Mouse (Mus musculus) lung, postnatal 36 days (tissue): ENCODE data around the gene F10.

Source experiments
- DNase-seq: peaks from one replicate; pipeline ENCODE4 v3.0.0; 2022; ENCODE audit warnings: mixed read lengths

F10 gene

GRCm38 (mm10) chr8:13037015-13037414, at the start of gene F10:
TSS of gene F10 (plus strand) at chr8:13037308.
- DNase-seq: peak; percentile 70

GRCm38 (mm10) chr8:12987571-12987970, 49.5 kb upstream of the F10 start:
- DNase-seq: no peak

- DNase-seq: peak; percentile 25
Observed at GRCm38 (mm10) chr8:12988722-12989430, 48.2 kb upstream of the F10 start.

DNA sequence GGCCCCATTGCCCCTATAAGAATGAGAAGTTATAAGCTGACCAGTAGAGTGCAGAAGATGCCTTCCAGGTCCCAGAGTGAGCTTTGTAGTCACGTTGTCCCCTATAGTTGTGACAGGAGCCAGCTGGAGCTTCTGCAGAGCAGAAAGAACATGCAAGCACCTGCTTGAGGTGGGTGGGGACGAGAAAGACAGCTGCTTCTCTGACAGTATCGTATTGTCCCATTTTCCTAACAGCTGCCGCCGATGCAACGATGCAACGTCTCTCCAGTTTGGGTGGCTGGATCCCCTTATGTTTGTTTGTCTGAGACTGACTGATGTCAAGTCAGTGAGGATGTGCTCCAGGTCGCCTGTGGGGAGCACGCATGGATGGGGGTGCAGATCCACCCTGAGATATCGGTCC, 45.7 kb upstream of the F10 start:
- no peak for DNase-seq

- no peak for DNase-seq
Observed at GRCm38 (mm10) chr8:12994468-12994867, 42.6 kb upstream of the F10 start.

- peak; percentile 74 for DNase-seq
Observed at GRCm38 (mm10) chr8:12995481-12995880, 41.6 kb upstream of the F10 start.

DNA sequence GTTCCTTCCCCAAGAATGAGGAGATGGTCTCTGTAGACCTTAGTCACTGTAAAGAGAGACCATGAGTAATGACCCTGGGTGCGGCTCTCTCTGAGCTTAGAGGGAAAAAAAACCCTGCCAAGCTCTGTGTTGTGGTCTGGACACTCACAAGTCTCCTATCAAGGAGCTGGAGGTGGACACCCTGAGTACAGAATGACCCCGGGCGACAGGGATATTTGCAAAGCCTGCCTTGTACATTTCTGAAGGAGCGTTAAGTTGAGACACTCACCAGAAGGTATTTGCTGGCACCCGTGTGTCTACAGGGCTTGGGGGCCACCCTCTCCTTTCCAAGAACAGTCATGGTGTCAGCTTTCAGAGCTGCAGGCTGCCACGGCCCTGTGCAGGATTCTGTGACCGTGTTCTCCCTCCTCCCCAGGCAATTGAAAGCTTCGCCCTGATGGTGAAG, 40.3 kb upstream of the F10 start:
- peak; percentile 67 for DNase-seq

- DNase-seq: peak; percentile 52
Observed at GRCm38 (mm10) chr8:12998331-12998730, 38.8 kb upstream of the F10 start.

- no peak for DNase-seq
Observed at GRCm38 (mm10) chr8:12999793-13000192, 37.3 kb upstream of the F10 start.

DNA sequence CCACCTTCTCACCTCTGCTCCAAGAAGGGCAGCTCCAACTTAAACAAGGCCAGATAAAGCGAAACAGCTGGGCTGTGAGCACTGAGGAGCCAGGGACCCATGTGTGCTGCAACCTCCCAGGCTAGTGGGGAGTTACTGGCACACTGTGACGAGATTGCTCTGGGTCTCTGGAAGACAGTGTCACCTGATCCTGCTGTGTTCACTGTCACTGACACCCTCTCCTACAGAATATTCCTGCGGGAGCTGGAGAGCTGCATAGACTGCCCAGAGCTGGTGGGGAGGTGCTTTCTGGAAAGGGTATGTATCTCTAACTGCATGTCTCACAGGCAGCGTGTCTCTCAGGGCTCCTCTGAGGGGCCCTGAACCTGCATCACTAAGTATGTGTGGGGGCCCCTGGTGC, 29.6 kb upstream of the F10 start:
- DNase-seq: no peak

- peak; percentile 63 for DNase-seq
Observed at GRCm38 (mm10) chr8:13010313-13010712, 26.8 kb upstream of the F10 start.

GRCm38 (mm10) chr8:13019560-13019959, 17.5 kb upstream of the F10 start:
- DNase-seq: peak; percentile 67

GRCm38 (mm10) chr8:13021830-13022229, 15.3 kb upstream of the F10 start:
- DNase-seq: peak; percentile 28

- DNase-seq: peak; percentile 66
Observed at GRCm38 (mm10) chr8:13025487-13026224, 11.5 kb upstream of the F10 start, which contains the start of gene F7. TSS of gene F7 (plus strand) at chr8:13026034.

DNA sequence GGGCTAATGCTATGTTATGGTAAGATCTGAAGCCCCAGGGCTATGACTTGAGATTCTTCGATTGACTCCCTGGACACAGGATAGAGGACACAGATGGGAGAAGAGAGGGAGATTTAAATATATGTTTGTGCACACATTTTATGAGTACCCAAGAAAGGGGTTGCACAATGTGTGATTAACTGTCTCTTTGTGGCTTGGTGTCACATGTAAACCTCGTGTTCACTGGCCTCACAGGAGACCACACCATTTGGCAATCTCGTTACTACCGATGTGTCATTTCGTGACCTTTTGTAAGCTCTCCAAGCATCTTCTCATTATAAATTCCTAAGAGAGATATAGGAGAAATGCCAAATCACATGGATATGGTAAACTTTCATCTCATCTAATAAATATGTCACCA, 9.5 kb upstream of the F10 start:
- peak; percentile 58 for DNase-seq

GRCm38 (mm10) chr8:13028482-13028881, 8.6 kb upstream of the F10 start:
- peak; percentile 90 for DNase-seq

GRCm38 (mm10) chr8:13036346-13036812, 729 bp upstream of the F10 start:
- peak; percentile 36 for DNase-seq

DNA sequence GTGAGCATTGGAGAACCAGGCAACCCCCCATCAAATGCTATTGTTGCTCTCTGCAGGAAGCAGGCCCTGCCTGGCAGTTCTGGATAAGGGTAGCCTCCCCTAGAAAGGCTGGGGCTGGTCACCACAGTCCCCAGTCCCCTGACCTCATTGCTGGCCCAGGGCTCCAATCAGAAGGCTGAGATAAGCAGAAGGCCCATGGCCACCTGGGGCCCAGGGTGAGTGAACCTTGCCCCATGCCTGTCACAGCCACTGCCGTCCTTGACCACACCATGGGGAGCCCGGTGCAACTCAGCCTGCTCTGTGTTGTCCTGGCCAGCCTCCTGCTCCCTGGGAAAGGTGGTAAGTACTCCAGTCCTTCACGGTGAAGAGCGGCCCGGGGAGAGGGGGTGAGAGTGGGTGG, 461 bp downstream of the F10 start:
- DNase-seq: no peak

- DNase-seq: peak; percentile 47
Observed at GRCm38 (mm10) chr8:13039054-13039453, 1.9 kb downstream of the F10 start.

DNA sequence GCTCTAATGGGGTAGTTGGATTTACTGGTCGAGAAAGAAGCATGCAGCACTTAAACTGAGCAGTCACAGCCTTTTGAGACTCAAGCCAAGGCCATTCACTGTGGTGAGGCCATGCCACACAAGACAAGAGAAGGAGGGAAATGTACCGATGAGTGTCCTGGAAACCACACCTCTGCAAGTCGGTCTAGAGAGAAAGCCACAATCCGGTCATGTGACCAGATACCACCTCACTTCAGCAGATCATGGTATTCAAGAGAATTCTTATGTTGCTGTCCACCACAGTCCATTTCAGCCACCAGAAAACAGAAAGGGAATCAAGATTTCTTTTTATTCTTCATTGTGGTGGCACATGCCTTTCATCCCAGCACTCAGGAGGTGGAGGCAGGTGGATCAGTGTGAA, 4.4 kb downstream of the F10 start:
- DNase-seq: no peak

- no peak for DNase-seq
Observed at GRCm38 (mm10) chr8:13047652-13048051, 10.5 kb downstream of the F10 start.

DNA sequence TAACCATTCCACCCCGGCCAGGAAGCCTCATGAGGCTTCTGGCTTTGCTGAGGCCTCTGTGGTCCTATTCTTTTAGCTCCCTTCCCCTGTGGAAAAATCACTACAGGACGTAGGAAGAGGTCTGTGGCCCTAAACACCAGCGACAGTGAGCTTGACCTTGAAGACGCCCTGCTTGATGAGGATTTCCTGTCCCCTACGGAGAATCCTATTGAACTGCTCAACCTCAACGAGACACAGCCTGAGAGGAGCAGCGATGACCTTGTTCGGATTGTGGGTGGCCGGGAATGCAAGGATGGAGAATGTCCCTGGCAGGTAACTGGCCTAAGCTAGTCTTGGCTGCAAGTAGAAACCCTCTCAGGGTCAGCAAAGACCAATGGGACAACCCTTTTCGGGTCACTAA, 13.4 kb downstream of the F10 start:
- DNase-seq: no peak

- peak; percentile 22 for DNase-seq
Observed at GRCm38 (mm10) chr8:13057351-13057750, 20.2 kb downstream of the F10 start.
